In genomic region chr2:12418534-12419261, GRCm38 (mm10) we compare ENCODE assay signal across 8 mouse cellular contexts. TPM values are rescaled to one million over a fixed set of nuclear protein-coding genes. Genes with fewer than 3 reads are reported as not detected.
DNase-seq lines count a peak whose midpoint lies in the region; ATAC-seq lines count a peak whose summit lies in the region.

No protein-coding gene starts in this region.

- peak overlapping the region; percentile 68 for H3K4me2 ChIP-seq in forebrain, embryonic 14.5 days (ENCODE audit: low read length)
- peak overlapping the region; percentile 80 for H3K4me2 ChIP-seq in midbrain, embryonic 14.5 days (ENCODE audit: low read length)

- peak overlapping the region; percentile 79 for H3K9ac ChIP-seq in forebrain, embryonic 14.5 days (ENCODE audit: low read length)
- peak overlapping the region; percentile 75 for H3K9ac ChIP-seq in midbrain, embryonic 14.5 days (replicated peaks; ENCODE audit: low read length)

- WGBS in forebrain, embryonic 14.5 days = under 1% methylated on average over 40 of the region's 40 CpGs
- under 1% methylated on average over 40 of the region's 40 CpGs for WGBS in midbrain, embryonic 14.5 days

- peak overlapping the region; percentile 69 for H3K4me3 ChIP-seq in forebrain, embryonic 14.5 days (ENCODE audit: low read depth, low read length)
- peak overlapping the region; percentile 89 for H3K4me3 ChIP-seq in midbrain, embryonic 14.5 days (replicated peaks; ENCODE audit: low read depth, low read length)

- ATAC-seq in forebrain, embryonic 14.5 days = peak; percentile 81
- ATAC-seq in midbrain, embryonic 14.5 days (ENCODE audit: low FRiP score, low TSS enrichment) = peak; percentile 69

- H3K36me3 ChIP-seq in forebrain, embryonic 14.5 days (ENCODE audit: control insufficient read depth, insufficient read depth, low read length) = no peaks in the 10 kb centered on the region
- H3K36me3 ChIP-seq in midbrain, embryonic 14.5 days (ENCODE audit: control insufficient read depth, insufficient read depth, low read length) = no peaks in the 10 kb centered on the region

- H3K9me3 ChIP-seq in forebrain, embryonic 14.5 days (replicated peaks; ENCODE audit: control insufficient read depth, low read length) = no peaks in the 10 kb centered on the region
- H3K9me3 ChIP-seq in midbrain, embryonic 14.5 days (ENCODE audit: control insufficient read depth, low read length) = no peaks in the 10 kb centered on the region

- no peak overlapping the region for H3K27ac ChIP-seq in forebrain, embryonic 14.5 days (ENCODE audit: low read depth, low read length)
- H3K27ac ChIP-seq in midbrain, embryonic 14.5 days (replicated peaks; ENCODE audit: low read depth, low read length) = peak overlapping the region; percentile 71

- intact Hi-C loops in gastrocnemius, postnatal 36 days (cut with DNase I) = no loop called here
- intact Hi-C loops in left cerebral cortex, postnatal 4 days (cut with DNase I) = no loop called here

- H3K4me1 ChIP-seq in forebrain, embryonic 14.5 days (ENCODE audit: control insufficient read depth, insufficient read depth, low read length) = peaks cover 9% of the 10 kb centered on the region
- H3K4me1 ChIP-seq in midbrain, embryonic 14.5 days (ENCODE audit: control insufficient read depth, insufficient read depth, low read length) = peaks cover 11% of the 10 kb centered on the region

- H3K27me3 ChIP-seq in forebrain, embryonic 14.5 days (replicated peaks; ENCODE audit: control insufficient read depth, insufficient read depth, low read length) = no peaks in the 10 kb centered on the region
- H3K27me3 ChIP-seq in midbrain, embryonic 14.5 days (ENCODE audit: control insufficient read depth, insufficient read depth, low read length) = no peaks in the 10 kb centered on the region

- DNase-seq in gastrocnemius, postnatal 10 days = peak; percentile 45
- DNase-seq in gastrocnemius, postnatal 36 days = no peak
- DNase-seq in urinary bladder, postnatal 4 days (ENCODE audit: low spot score in 2 of 2) = peak; percentile 26 to 62
- no peak for DNase-seq in urinary bladder, adult 2 months (ENCODE audit: low spot score)
- peak; percentile 37 for DNase-seq in forebrain, embryonic 14.5 days (ENCODE audit: low spot score)
- peak; percentile 57 for DNase-seq in left cerebral cortex, postnatal 4 days
- DNase-seq in midbrain, embryonic 14.5 days = peak; percentile 59
- peak; percentile 38 for DNase-seq in thymus, postnatal 0 days (ENCODE audit: low spot score)

RNA-seq across cellular contexts. Expression of gene Mindy3, which starts 0.6 kb away (rescaled TPM):
- total RNA-seq in gastrocnemius, postnatal 10 days (2021) = 10 to 100 TPM; 14.9 to 18.4 TPM
- 1 to 10 TPM; 8.8 to 9.5 TPM for total RNA-seq in gastrocnemius, postnatal 36 days (2021)
- 31.1 and 34.1 TPM in 2 replicates for polyA plus RNA-seq in urinary bladder, adult 2 months (2012; rRNA removed)
- 47.5 and 53.2 TPM in 2 replicates for polyA plus RNA-seq in forebrain, embryonic 14.5 days (2014; fragmentation: Nextera tagmentation; extraction: Ambion mirVana)
- total RNA-seq in left cerebral cortex, postnatal 4 days (2021) = 10 to 100 TPM; 65.7 to 76.6 TPM
- 53.2 and 56.7 TPM in 2 replicates for polyA plus RNA-seq in midbrain, embryonic 14.5 days (2014; fragmentation: Nextera tagmentation; extraction: Ambion mirVana)
- polyA plus RNA-seq in thymus, postnatal 0 days (2015; fragmentation: Nextera tagmentation; extraction: Ambion mirVana) = 41.1 and 41.9 TPM in 2 replicates

Comparison
In these comparisons a context has a peak if more than half of its experiments do, and no peak if none do; other contexts are left out.
1. DNase-seq: peak in gastrocnemius, postnatal 10 days (single experiment), urinary bladder, postnatal 4 days (2 of 2), forebrain, embryonic 14.5 days (single experiment), left cerebral cortex, postnatal 4 days (single experiment), midbrain, embryonic 14.5 days (single experiment) and thymus, postnatal 0 days (single experiment); none in gastrocnemius, postnatal 36 days (0 of 2) and urinary bladder, adult 2 months (single experiment).